Mouse (Mus musculus): ENCODE results near the gene Cntnap1.

DNA sequence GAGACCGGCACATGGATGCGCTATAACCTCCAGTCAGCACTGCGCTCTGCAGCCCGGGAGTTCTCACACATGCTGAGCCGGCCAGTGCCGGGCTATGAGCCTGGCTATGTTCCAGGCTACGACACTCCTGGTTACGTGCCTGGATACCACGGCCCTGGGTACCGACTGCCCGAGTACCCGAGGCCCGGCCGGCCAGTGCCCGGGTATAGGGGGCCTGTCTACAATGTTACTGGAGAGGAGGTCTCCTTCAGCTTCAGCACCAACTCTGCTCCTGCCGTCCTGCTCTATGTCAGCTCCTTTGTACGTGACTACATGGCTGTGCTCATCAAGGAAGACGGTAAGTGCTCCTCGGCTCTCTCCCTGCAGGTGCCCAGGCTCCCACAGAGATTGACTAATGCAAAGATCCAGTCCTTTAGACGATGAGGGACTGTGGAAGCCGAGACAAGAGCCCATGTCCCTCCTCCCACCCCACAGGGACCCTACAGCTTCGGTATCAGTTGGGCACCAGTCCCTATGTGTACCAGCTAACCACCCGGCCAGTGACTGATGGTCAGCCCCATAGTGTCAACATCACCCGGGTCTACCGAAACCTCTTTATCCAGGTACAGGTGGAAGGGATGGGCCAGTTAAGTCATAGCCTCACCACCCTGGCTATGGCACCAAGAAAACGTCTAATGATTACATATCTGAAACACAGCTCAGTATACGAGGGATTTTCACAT is 16.4 kb downstream of the Cntnap1 start:
- TF ChIP-seq POLR2A (IDR thresholded peaks at IDR 0.05; ENCODE audit: extremely low read depth, insufficient read depth, low read length): no peak
- TF ChIP-seq CTCF (IDR thresholded peaks at IDR 0.05; ENCODE audit: extremely low read depth, insufficient read depth, low read length): no peak
